Mouse (Mus musculus): ENCODE data around the gene Capn5. TPM values are rescaled to one million over a fixed set of nuclear protein-coding genes. Genes with fewer than 3 reads are reported as not detected.

Gene Capn5
- total and polyA plus RNA-seq, 3 experiments: 0.04 to 0.54 TPM; not detected in 1

DNA sequence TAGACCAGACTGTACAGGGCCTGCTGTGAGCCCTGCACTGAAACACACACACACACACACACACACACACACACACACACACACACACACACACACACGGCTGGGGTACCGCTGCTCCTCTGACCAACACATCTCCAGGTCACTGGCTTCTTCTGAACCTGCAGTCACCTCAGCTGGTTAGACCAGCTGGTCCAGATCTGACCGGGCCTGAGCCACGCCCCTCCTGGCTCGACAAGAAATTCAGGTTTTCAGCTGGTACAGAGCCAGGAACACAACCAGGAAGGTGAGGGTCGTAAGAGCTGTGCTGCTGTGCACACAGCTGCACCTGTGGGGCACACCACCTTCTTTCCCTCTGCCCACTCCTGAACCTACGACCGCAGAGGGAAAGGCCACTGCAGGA, 19.6 kb downstream of the Capn5 start:
- Histone ChIP-seq H3K9ac (ENCODE audit: control insufficient read depth, low read depth, low read length, poor library complexity, severe bottlenecking) (no peak overlapping the region), H3K79me2 (ENCODE audit: control insufficient read depth, insufficient read depth, low read length, poor library complexity) (no peaks in the 10 kb centered on the region), H3K36me3 (ENCODE audit: control insufficient read depth in 1 of 2, insufficient read depth in 2 of 2, low read length in 2 of 2) (peaks cover 0 to 7% of the 10 kb centered on the region in 2 experiments; a peak in 2 of 4 replicates), H3K4me1 (ENCODE audit: control insufficient read depth in 1 of 2, insufficient read depth in 2 of 2, low read length in 2 of 2) (peaks cover 0 to 23% of the 10 kb centered on the region in 2 experiments; a peak in 3 of 4 replicates), H3K27me3 (ENCODE audit: control insufficient read depth in 1 of 2, insufficient read depth in 2 of 2, low read length in 2 of 2) (no peaks in the 10 kb centered on the region), H3K4me3 (ENCODE audit: control insufficient read depth in 1 of 2, insufficient read depth in 1 of 2, low read depth in 2 of 2, low read length in 2 of 2) (no peak overlapping the region), H3K9me3 (replicated peaks; ENCODE audit: insufficient read depth, low read length) (no peaks in the 10 kb centered on the region), H3K27ac (ENCODE audit: control insufficient read depth, low read depth, low read length) (no peak overlapping the region)
- TF ChIP-seq TCF12 (IDR thresholded peaks at IDR 0.05; ENCODE audit: low read depth, low read length) (no peak), JUND (IDR thresholded peaks at IDR 0.05; ENCODE audit: low read depth, low read length) (no peak), SIN3A (IDR thresholded peaks at IDR 0.05; ENCODE audit: low read length) (no peak), CHD2 (IDR thresholded peaks at IDR 0.05; ENCODE audit: low read length) (no peak), RAD21 (IDR thresholded peaks at IDR 0.05; ENCODE audit: low read depth, low read length) (no peak), RCOR1 (IDR thresholded peaks at IDR 0.05; ENCODE audit: low read depth, low read length) (no peak), MEF2A (IDR thresholded peaks at IDR 0.05; ENCODE audit: extremely low read depth, insufficient replicate concordance, low read depth, low read length, poor library complexity, severe bottlenecking) (no peak), ETS1 (IDR thresholded peaks at IDR 0.05; ENCODE audit: low read depth, low read length) (no peak), HCFC1 (IDR thresholded peaks at IDR 0.05; ENCODE audit: low read depth, low read length) (no peak), POLR2AphosphoS5 (IDR thresholded peaks at IDR 0.05; ENCODE audit: borderline replicate concordance, low read depth, low read length) (no peak), TAL1 (IDR thresholded peaks at IDR 0.05; ENCODE audit: low read length) (no peak), KAT2A (conservative IDR thresholded peaks at IDR 0.05; ENCODE audit: low read depth, low read length) (no peak), USF2 (IDR thresholded peaks at IDR 0.05; ENCODE audit: borderline replicate concordance in 1 of 2, insufficient read depth in 1 of 2, low read depth in 1 of 2, low read length in 2 of 2) (no peak), ZC3H11A (IDR thresholded peaks at IDR 0.05; ENCODE audit: low read depth, low read length) (no peak)
- no peak for DNase-seq (ENCODE audit: low read depth, low spot score)

GRCm38 (mm10) chr7:98157636-98158332, 20.3 kb downstream of the Capn5 start:
- Histone ChIP-seq H3K27ac (ENCODE audit: control insufficient read depth, low read depth, low read length) (no peak overlapping the region), H3K79me2 (ENCODE audit: control insufficient read depth, insufficient read depth, low read length, poor library complexity) (no peaks in the 10 kb centered on the region), H3K4me1 (ENCODE audit: control insufficient read depth in 1 of 2, insufficient read depth in 2 of 2, low read length in 2 of 2) (peaks cover 0 to 21% of the 10 kb centered on the region in 2 experiments; a peak in 3 of 4 replicates), H3K27me3 (ENCODE audit: control insufficient read depth in 1 of 2, insufficient read depth in 2 of 2, low read length in 2 of 2) (no peaks in the 10 kb centered on the region), H3K36me3 (ENCODE audit: control insufficient read depth in 1 of 2, insufficient read depth in 2 of 2, low read length in 2 of 2) (peaks cover 0 to 7% of the 10 kb centered on the region in 2 experiments; a peak in 2 of 4 replicates), H3K4me3 (ENCODE audit: control insufficient read depth in 1 of 2, insufficient read depth in 1 of 2, low read depth in 2 of 2, low read length in 2 of 2) (no peak overlapping the region), H3K9me3 (replicated peaks; ENCODE audit: insufficient read depth, low read length) (no peaks in the 10 kb centered on the region), H3K9ac (ENCODE audit: control insufficient read depth, low read depth, low read length, poor library complexity, severe bottlenecking) (no peak overlapping the region)
- no peak for TF ChIP-seq USF1 (IDR thresholded peaks at IDR 0.05; ENCODE audit: low read depth, low read length)
- TF ChIP-seq TCF12 (IDR thresholded peaks at IDR 0.05; ENCODE audit: low read depth, low read length): no peak
- no peak for TF ChIP-seq ELF1 (IDR thresholded peaks at IDR 0.05; ENCODE audit: low read depth, low read length)
- no peak for TF ChIP-seq SMC3 (IDR thresholded peaks at IDR 0.05; ENCODE audit: low read depth, low read length)
- DNase-seq (ENCODE audit: low read depth, low spot score): peak; percentile 25

Measured in MEL (cell line).